Mouse (Mus musculus) C2C12 (cell line): ENCODE results near the gene Shkbp1. TPM values are rescaled to one million over a fixed set of nuclear protein-coding genes. Genes with fewer than 3 reads are reported as not detected.

Experiments used
- H3K27me3 ChIP-seq: one replicate; pipeline ENCODE4 v1.6.1; 2011; ENCODE audit not compliant: control insufficient read depth, insufficient read depth, insufficient read length
- H3K36me3 ChIP-seq: one replicate; pipeline ENCODE4 v1.6.1; 2011; ENCODE audit not compliant: control insufficient read depth, insufficient read depth
- H3K4me3 ChIP-seq: one replicate; pipeline ENCODE4 v1.5.1; 2011; ENCODE audit warnings: mild to moderate bottlenecking, control low read depth; ENCODE audit not compliant: poor library complexity, insufficient read depth, severe bottlenecking
- H3K79me2 ChIP-seq: one replicate; pipeline ENCODE4 v1.6.1; 2011; ENCODE audit not compliant: control insufficient read depth, insufficient read depth
- H3K79me3 ChIP-seq: one replicate; pipeline ENCODE4 v1.6.1; 2011; ENCODE audit warnings: low read depth, control low read depth
- H3ac ChIP-seq: one replicate; pipeline ENCODE3; 2011; ENCODE audit warnings: low read depth; ENCODE audit not compliant: control insufficient read depth, insufficient read length
- CEBPB ChIP-seq: IDR thresholded peaks from one replicate; pipeline ENCODE4 v1.6.1; 2011; ENCODE audit warnings: low read depth, mild to moderate bottlenecking, control low read depth, moderate library complexity
- CTCF ChIP-seq: IDR thresholded peaks from one replicate; pipeline ENCODE4 v1.5.1; 2011; ENCODE audit not compliant: control insufficient read depth, insufficient read depth, insufficient read length
- FOSL1 ChIP-seq: IDR thresholded peaks from one replicate; pipeline ENCODE4 v1.8.0; 2011; ENCODE audit warnings: mild to moderate bottlenecking, low read length; ENCODE audit not compliant: poor library complexity, insufficient read depth, severe bottlenecking
- MAX ChIP-seq: IDR thresholded peaks from one replicate; pipeline ENCODE4 v1.6.1; 2011; ENCODE audit warnings: mild to moderate bottlenecking, control low read depth
- MYOD1 ChIP-seq: IDR thresholded peaks from one replicate; pipeline ENCODE4 v1.6.1; 2011; ENCODE audit warnings: low read depth; ENCODE audit not compliant: control insufficient read depth, insufficient read length
- MYOG ChIP-seq: IDR thresholded peaks from one replicate; pipeline ENCODE4 v1.6.1; 2011; ENCODE audit not compliant: control insufficient read depth, insufficient read length; ENCODE audit errors: extremely low read depth
- USF1 ChIP-seq: IDR thresholded peaks from one replicate; pipeline ENCODE4 v1.6.1; 2011; ENCODE audit warnings: low read depth, mild to moderate bottlenecking, control low read depth, moderate library complexity
- polyA plus RNA-seq: library from polyadenylated mRNA; unstranded; fragments of >200 nt; fragmentation: generic; extraction: Trizol; gene quantifications from one replicate; pipeline ENCODE4 v1.2.1, GENCODE M21; 2012; ENCODE audit warnings: missing spikeins

Shkbp1 gene
- polyA plus RNA-seq, 1 experiment, result 27.6 TPM

- Histone ChIP-seq H3K79me2 (no peaks in the 10 kb centered on the region), H3K79me3 (no peaks in the 10 kb centered on the region), H3K36me3 (no peaks in the 10 kb centered on the region), H3ac (peak overlapping the region; percentile 85), H3K27me3 (no peaks in the 10 kb centered on the region), H3K4me3 (peak overlapping the region; percentile 26)
- TF ChIP-seq FOSL1 (no peak), USF1 (peak; percentile 72)
Measured at GRCm38 (mm10) chr7:27361283-27361946, 5.6 kb upstream of the Shkbp1 start.

GRCm38 (mm10) chr7:27360749-27361148, 4.9 kb upstream of the Shkbp1 start:
- no peak for TF ChIP-seq CEBPB
- TF ChIP-seq MYOG, result no peak
- no peak for TF ChIP-seq MYOD1
- TF ChIP-seq MAX, result no peak
- no peak for TF ChIP-seq CTCF
- no peak for TF ChIP-seq FOSL1
- no peak for TF ChIP-seq USF1
- Histone ChIP-seq H3ac (no peak overlapping the region), H3K27me3 (no peaks in the 10 kb centered on the region), H3K79me2 (no peaks in the 10 kb centered on the region), H3K79me3 (no peaks in the 10 kb centered on the region), H3K4me3 (peak overlapping the region; percentile 6), H3K36me3 (no peaks in the 10 kb centered on the region)

GRCm38 (mm10) chr7:27359706-27360358, 4.0 kb upstream of the Shkbp1 start:
- peaks cover 6% of the 10 kb centered on the region for H3K79me2 ChIP-seq
- H3K4me3 ChIP-seq, result no peak overlapping the region
- no peak for TF ChIP-seq MYOD1
- no peak for TF ChIP-seq CTCF
- no peak for TF ChIP-seq CEBPB
- TF ChIP-seq USF1, result no peak
- H3K27me3 ChIP-seq, result no peaks in the 10 kb centered on the region
- H3K79me3 ChIP-seq, result peaks cover 2% of the 10 kb centered on the region
- H3ac ChIP-seq, result no peak overlapping the region
- H3K36me3 ChIP-seq, result no peaks in the 10 kb centered on the region

- Histone ChIP-seq H3K79me2 (peaks cover 9% of the 10 kb centered on the region), H3K4me3 (no peak overlapping the region), H3K27me3 (no peaks in the 10 kb centered on the region), H3ac (no peak overlapping the region), H3K36me3 (no peaks in the 10 kb centered on the region), H3K79me3 (peaks cover 2% of the 10 kb centered on the region)
- no peak for TF ChIP-seq MYOD1
- TF ChIP-seq USF1, result no peak
- no peak for TF ChIP-seq CEBPB
- TF ChIP-seq FOSL1, result no peak
- TF ChIP-seq MAX, result no peak
- no peak for TF ChIP-seq CTCF
- TF ChIP-seq MYOG, result no peak
Measured at GRCm38 (mm10) chr7:27359162-27359561, 3.3 kb upstream of the Shkbp1 start.

- H3K36me3 ChIP-seq, result no peaks in the 10 kb centered on the region
- H3K79me2 ChIP-seq, result peaks cover 9% of the 10 kb centered on the region
- H3K4me3 ChIP-seq, result no peak overlapping the region
- no peak overlapping the region for H3ac ChIP-seq
- TF ChIP-seq USF1 (no peak), CEBPB (no peak), MAX (no peak), CTCF (no peak), FOSL1 (no peak), MYOD1 (no peak), MYOG (no peak)
- peaks cover 2% of the 10 kb centered on the region for H3K79me3 ChIP-seq
- no peaks in the 10 kb centered on the region for H3K27me3 ChIP-seq
Measured at GRCm38 (mm10) chr7:27357595-27357978, 1.8 kb upstream of the Shkbp1 start.

- Histone ChIP-seq H3K27me3 (no peaks in the 10 kb centered on the region), H3K79me2 (peaks cover 9% of the 10 kb centered on the region), H3K79me3 (peaks cover 2% of the 10 kb centered on the region), H3ac (no peak within 1 kb of the TSS), H3K4me3 (no peak within 1 kb of the TSS), H3K36me3 (no peaks in the 10 kb centered on the region)
- TF ChIP-seq MYOD1 (no peak), MAX (no peak), FOSL1 (no peak), MYOG (no peak), CEBPB (no peak), USF1 (no peak), CTCF (no peak)
Measured at GRCm38 (mm10) chr7:27356861-27357594, 1.2 kb upstream of the Shkbp1 start, which contains the start of gene Gm20479. Gm20479 (minus strand) TSS chr7:27357419.
